ENCODE assay signal across 8 mouse cellular contexts in the genomic region with DNA sequence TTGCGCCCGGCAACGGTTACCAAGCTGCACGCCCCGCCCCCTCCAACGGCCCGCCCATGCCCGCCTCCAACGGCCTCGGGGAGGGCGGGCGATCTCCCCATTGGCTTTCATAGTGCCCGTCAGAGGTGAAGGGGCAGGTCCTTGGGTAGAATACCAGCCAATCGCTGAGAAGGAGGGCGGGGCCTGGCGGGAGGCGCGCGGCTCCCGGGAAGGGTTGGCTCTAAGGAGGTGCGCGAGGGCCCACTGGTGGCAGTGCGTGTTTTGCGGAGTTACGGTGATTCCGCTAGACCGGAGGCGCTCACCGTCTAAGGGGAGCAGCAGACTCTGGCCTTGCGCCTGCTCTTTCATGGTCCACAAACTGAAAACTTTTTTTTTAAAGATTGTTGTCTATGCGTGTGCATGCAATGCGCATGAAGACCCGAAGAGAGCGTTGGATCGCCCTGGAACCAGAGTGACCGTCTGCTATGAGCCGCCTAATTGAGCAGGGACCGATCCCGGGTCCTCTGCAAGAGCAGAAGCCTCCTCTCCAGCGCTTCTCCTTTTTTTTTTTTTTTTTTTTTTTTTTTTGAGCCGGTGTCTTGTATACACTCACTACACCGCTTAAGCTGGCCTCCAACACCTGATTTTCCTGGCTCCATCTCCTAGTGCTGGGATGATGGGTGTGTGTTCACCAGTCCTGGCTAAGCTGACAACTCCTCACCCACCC. TPM values are rescaled to one million over a fixed set of nuclear protein-coding genes. Genes with fewer than 3 reads are reported as not detected.
DNase-seq lines count a peak whose midpoint lies in the region; ATAC-seq lines count a peak whose summit lies in the region.

No protein-coding gene starts in this region.

- H3K4me3 ChIP-seq in hindbrain, embryonic 16.5 days (ENCODE audit: low read length): peak overlapping the region; percentile 71
- H3K4me3 ChIP-seq in macrophage (ENCODE audit: inconsistent target): peak overlapping the region; percentile 16; the same call in 1 of the 2 replicates

- no peaks in the 10 kb centered on the region for H3K79me2 ChIP-seq in macrophage (ENCODE audit: inconsistent target)

- peaks cover 3% of the 10 kb centered on the region; the same call in 1 of the 2 replicates for H3K27me3 ChIP-seq in hindbrain, embryonic 16.5 days (replicated peaks; ENCODE audit: control insufficient read depth, insufficient read depth, low read length)

- no peaks in the 10 kb centered on the region for H3K36me3 ChIP-seq in hindbrain, embryonic 16.5 days (ENCODE audit: control insufficient read depth, insufficient read depth, low read length)
- no peaks in the 10 kb centered on the region for H3K36me3 ChIP-seq in macrophage (ENCODE audit: inconsistent target)

- peaks cover 15% of the 10 kb centered on the region for H3K4me1 ChIP-seq in hindbrain, embryonic 16.5 days (ENCODE audit: control insufficient read depth, insufficient read depth, low read depth, low read length)

- peak; percentile 98 for ATAC-seq in hindbrain, embryonic 16.5 days

- WGBS in hindbrain, embryonic 16.5 days: 0% methylated on average over 30 of the region's 42 CpGs
- WGBS in macrophage (ENCODE audit: missing documents): under 1% methylated on average over 36 of the region's 42 CpGs

- peak overlapping the region; percentile 60; the same call in 1 of the 2 replicates for H3K9ac ChIP-seq in hindbrain, embryonic 16.5 days (ENCODE audit: low read depth, low read length)

- DNase-seq in T-cell, adult 2 months (ENCODE audit: low spot score): peak; percentile 98
- peak; percentile 97 to 99 for DNase-seq in cerebellum, postnatal 36 days
- DNase-seq in frontal cortex, postnatal 36 days (ENCODE audit: low spot score in 2 of 2): peak; percentile 95 to 97
- DNase-seq in left cerebral cortex, adult 18-20 months (ENCODE audit: low spot score in 2 of 2): peak; percentile 97 to 98
- DNase-seq in right cerebral cortex, adult 18-20 months: peak; percentile 99
- DNase-seq in urinary bladder, postnatal 10 days (ENCODE audit: low spot score): peak; percentile 96

- H3K9me3 ChIP-seq in hindbrain, embryonic 16.5 days (ENCODE audit: control insufficient read depth, low read length): no peaks in the 10 kb centered on the region

- peak overlapping the region; percentile 90 for H3K4me2 ChIP-seq in hindbrain, embryonic 16.5 days (ENCODE audit: low read length)

- H3K27ac ChIP-seq in hindbrain, embryonic 16.5 days (ENCODE audit: low read depth, low read length): no peak overlapping the region; the same call in 1 of the 2 replicates
- no peak overlapping the region for H3K27ac ChIP-seq in macrophage

RNA-seq across cellular contexts. Expression of a gene that starts 0.5 kb away (rescaled TPM):
- 4.9 and 6.5 TPM in 2 replicates for polyA plus RNA-seq in hindbrain, embryonic 16.5 days (2015; fragmentation: Nextera tagmentation; extraction: Ambion mirVana)
- total RNA-seq in left cerebral cortex, adult 18-20 months (2021): 1 to 10 TPM; 2.6 to 2.7 TPM
- 1 to 10 TPM in 1 of 26 experiments, under 1 TPM in 11, not detected in 14; 0.20 to 1.1 (median 0.41) TPM for total RNA-seq in macrophage (2018; cell fraction: chromatin; rRNA removed)
- under 1 TPM in 24 of 26 experiments, not detected in 2; 0.03 to 0.17 (median 0.09) TPM for total RNA-seq in macrophage (2018; cell fraction: cytosol; rRNA removed)
- 1 to 10 TPM in 2 of 26 experiments, under 1 TPM in 14, not detected in 10; 0.12 to 1.5 (median 0.33) TPM for total RNA-seq in macrophage (2018; cell fraction: nucleus; rRNA removed)
- 0.11 TPM in 2 of 3 replicates, not detected in the other for polyA plus RNA-seq in macrophage (2018)

RNA-seq across cellular contexts. Expression of a gene that starts 43.0 kb away (rescaled TPM):
- polyA plus RNA-seq in hindbrain, embryonic 16.5 days (2015; fragmentation: Nextera tagmentation; extraction: Ambion mirVana): not detected in 2 replicates
- total RNA-seq in left cerebral cortex, adult 18-20 months (2021): not detected
- not detected for total RNA-seq in macrophage (2018; cell fraction: chromatin; rRNA removed)
- not detected for total RNA-seq in macrophage (2018; cell fraction: cytosol; rRNA removed)
- total RNA-seq in macrophage (2018; cell fraction: nucleus; rRNA removed): not detected
- polyA plus RNA-seq in macrophage (2018): not detected in 3 replicates

RNA-seq across cellular contexts. Expression of a gene that starts 44.0 kb away (rescaled TPM):
- 0.29 and 0.50 TPM in 2 replicates for polyA plus RNA-seq in hindbrain, embryonic 16.5 days (2015; fragmentation: Nextera tagmentation; extraction: Ambion mirVana)
- total RNA-seq in left cerebral cortex, adult 18-20 months (2021): under 1 TPM; 0.14 to 0.40 TPM
- total RNA-seq in macrophage (2018; cell fraction: chromatin; rRNA removed): not detected
- total RNA-seq in macrophage (2018; cell fraction: cytosol; rRNA removed): under 1 TPM in 20 of 26 experiments, not detected in 6; 0.03 to 0.15 (median 0.07) TPM
- under 1 TPM in 2 of 26 experiments, not detected in 24; 0.17 to 0.25 TPM for total RNA-seq in macrophage (2018; cell fraction: nucleus; rRNA removed)
- 0.07 TPM in 1 of 3 replicates, not detected in the others for polyA plus RNA-seq in macrophage (2018)
